Mouse (Mus musculus) liver, embryonic 11.5 days (tissue): ENCODE measurements at regions not wholly inside any gene's neighbourhood (a gene's known extent, or its start where the extent isn't known, plus 50 kb on each side); places are given as distances from the start of the nearest gene placed in this dataset.

Experiments used
- ATAC-seq: fragments of 200-750 bp; cut with Nextera tagmentation; replicated peaks from 2 replicates; pipeline ENCODE4 v1.8.0; 2017; ENCODE audit warnings: moderate number of reproducible peaks, mild to moderate bottlenecking, moderate TSS enrichment, moderate library complexity; ENCODE audit not compliant: low FRiP score
- DNase-seq: peaks from one replicate; pipeline ENCODE4 v3.0.0-alpha.2; 2017; ENCODE audit warnings: low spot score
- H3K27ac ChIP-seq: fragments of 300-500 bp; sonication (generic); 2 replicates; pipeline ENCODE4 v1.5.1; 2014; ENCODE audit warnings: mild to moderate bottlenecking, low read depth, low read length, control low read depth
- H3K27me3 ChIP-seq: fragments of 300-500 bp; sonication (generic); replicated peaks from 2 replicates; pipeline ENCODE4 v1.6.1; 2014; ENCODE audit warnings: low read length, mixed read lengths; ENCODE audit not compliant: control insufficient read depth, insufficient read depth
- H3K36me3 ChIP-seq: fragments of 300-500 bp; sonication (generic); 2 replicates; pipeline ENCODE4 v1.6.1; 2014; ENCODE audit warnings: mild to moderate bottlenecking, low read length, moderate library complexity, mixed read lengths; ENCODE audit not compliant: control insufficient read depth, insufficient read depth
- H3K4me1 ChIP-seq: fragments of 300-500 bp; sonication (generic); replicated peaks from 2 replicates; pipeline ENCODE4 v1.6.1; 2014; ENCODE audit warnings: low read length, mixed read lengths; ENCODE audit not compliant: control insufficient read depth, insufficient read depth
- H3K4me2 ChIP-seq: fragments of 300-500 bp; sonication (generic); 2 replicates; pipeline ENCODE4 v1.6.1; 2014; ENCODE audit warnings: mild to moderate bottlenecking, control low read depth, moderate library complexity
- H3K4me3 ChIP-seq: fragments of 300-500 bp; sonication (generic); 2 replicates; pipeline ENCODE4 v1.5.1; 2014; ENCODE audit warnings: low read depth, low read length, control low read depth
- H3K9ac ChIP-seq: fragments of 300-500 bp; sonication (generic); 2 replicates; pipeline ENCODE4 v1.6.1; 2014; ENCODE audit warnings: low read depth, low read length, control low read depth
- H3K9me3 ChIP-seq: fragments of 300-500 bp; sonication (generic); 2 replicates; pipeline ENCODE4 v1.6.1; 2016; ENCODE audit warnings: low read length, inconsistent platforms, mixed read lengths; ENCODE audit not compliant: control insufficient read depth
- WGBS: fragments of 180-500 bp; shearing (Covaris S2); extraction: QIAGEN DNeasy Blood & Tissue Kit; methylation state at CpG from one replicate; pipeline ENCODE4 v1.1.7; 2014; 5-methylcytosine and 5-hydroxymethylcytosine counted together

- DNase-seq = no peak
- Histone ChIP-seq H3K36me3 (no peaks in the 10 kb centered on the region), H3K9ac (no peak overlapping the region), H3K4me3 (no peak overlapping the region), H3K9me3 (no peaks in the 10 kb centered on the region), H3K27me3 (no peaks in the 10 kb centered on the region), H3K27ac (no peak overlapping the region), H3K4me2 (no peak overlapping the region), H3K4me1 (no peaks in the 10 kb centered on the region)
- no peak for ATAC-seq
- 85% methylated on average over 7 of the region's 7 CpGs for WGBS
Observed at GRCm38 (mm10) chr9:32971926-32972325, 335.9 kb downstream of the Ets1 start.

- Histone ChIP-seq H3K4me2 (no peak overlapping the region), H3K27me3 (no peaks in the 10 kb centered on the region), H3K36me3 (no peaks in the 10 kb centered on the region), H3K27ac (no peak overlapping the region), H3K9ac (no peak overlapping the region), H3K9me3 (no peaks in the 10 kb centered on the region), H3K4me1 (no peaks in the 10 kb centered on the region), H3K4me3 (no peak overlapping the region)
- ATAC-seq (no peak), DNase-seq (no peak)
- WGBS = 83% methylated on average over 7 of the region's 7 CpGs
Observed at GRCm38 (mm10) chr9:32972431-32973052, 336.5 kb downstream of the Ets1 start.

GRCm38 (mm10) chr9:32977732-32978131 lies 341.7 kb downstream of the Ets1 start:
- Histone ChIP-seq H3K9ac (no peak overlapping the region), H3K4me1 (no peaks in the 10 kb centered on the region), H3K9me3 (no peaks in the 10 kb centered on the region), H3K4me2 (no peak overlapping the region), H3K36me3 (no peaks in the 10 kb centered on the region), H3K27me3 (no peaks in the 10 kb centered on the region), H3K27ac (no peak overlapping the region), H3K4me3 (no peak overlapping the region)
- DNase-seq (no peak), ATAC-seq (no peak)
- WGBS = 66% methylated on average over 7 of the region's 7 CpGs

- Histone ChIP-seq H3K4me3 (no peak overlapping the region), H3K4me1 (no peaks in the 10 kb centered on the region), H3K27ac (no peak overlapping the region), H3K9ac (no peak overlapping the region), H3K9me3 (no peaks in the 10 kb centered on the region), H3K4me2 (no peak overlapping the region), H3K36me3 (no peaks in the 10 kb centered on the region), H3K27me3 (no peaks in the 10 kb centered on the region)
- DNase-seq (no peak), ATAC-seq (no peak)
Observed at GRCm38 (mm10) chr9:32980846-32981245, 344.8 kb downstream of the Ets1 start.

GRCm38 (mm10) chr9:32983182-32983581 lies 347.2 kb downstream of the Ets1 start:
- no peak overlapping the region for H3K9ac ChIP-seq
- no peaks in the 10 kb centered on the region for H3K27me3 ChIP-seq
- no peak for ATAC-seq
- H3K4me2 ChIP-seq = no peak overlapping the region
- no peaks in the 10 kb centered on the region for H3K36me3 ChIP-seq
- no peak overlapping the region for H3K4me3 ChIP-seq
- H3K4me1 ChIP-seq = no peaks in the 10 kb centered on the region
- no peak overlapping the region for H3K27ac ChIP-seq
- 70% methylated on average over 2 of the region's 2 CpGs for WGBS
- DNase-seq = no peak
- no peaks in the 10 kb centered on the region for H3K9me3 ChIP-seq

- no peak overlapping the region for H3K4me2 ChIP-seq
Observed at GRCm38 (mm10) chr9:32986836-32987673, 351.0 kb downstream of the Ets1 start.

GRCm38 (mm10) chr9:32989006-32989405 lies 353.0 kb downstream of the Ets1 start:
- no peaks in the 10 kb centered on the region for H3K27me3 ChIP-seq
- no peaks in the 10 kb centered on the region for H3K9me3 ChIP-seq
- no peak overlapping the region for H3K27ac ChIP-seq
- no peak for DNase-seq
- no peaks in the 10 kb centered on the region for H3K4me1 ChIP-seq
- no peak overlapping the region for H3K9ac ChIP-seq
- no peak overlapping the region for H3K4me2 ChIP-seq
- WGBS = 82% methylated on average over 1 of the region's 1 CpGs
- ATAC-seq = no peak
- H3K4me3 ChIP-seq = no peak overlapping the region
- H3K36me3 ChIP-seq = no peaks in the 10 kb centered on the region

More at GRCm38 (mm10) chr9:32986836-32987673, 351.0 kb downstream of the Ets1 start:
- no peaks in the 10 kb centered on the region for H3K27me3 ChIP-seq
- H3K9ac ChIP-seq = no peak overlapping the region
- DNase-seq (no peak), ATAC-seq (no peak)
- H3K36me3 ChIP-seq = no peaks in the 10 kb centered on the region
- H3K4me3 ChIP-seq = no peak overlapping the region
- WGBS = 42% methylated on average over 9 of the region's 9 CpGs
- no peak overlapping the region; the same call in 1 of the 2 replicates for H3K27ac ChIP-seq
- no peaks in the 10 kb centered on the region for H3K9me3 ChIP-seq
- H3K4me1 ChIP-seq = no peaks in the 10 kb centered on the region

GRCm38 (mm10) chr9:32998323-32998722 lies 362.3 kb downstream of the Ets1 start:
- DNase-seq (no peak), ATAC-seq (no peak)
- Histone ChIP-seq H3K4me2 (no peak overlapping the region), H3K4me3 (no peak overlapping the region), H3K9me3 (no peaks in the 10 kb centered on the region), H3K9ac (no peak overlapping the region), H3K36me3 (no peaks in the 10 kb centered on the region), H3K27ac (no peak overlapping the region), H3K4me1 (no peaks in the 10 kb centered on the region), H3K27me3 (no peaks in the 10 kb centered on the region)
- 79% methylated on average over 1 of the region's 1 CpGs for WGBS

GRCm38 (mm10) chr9:33000691-33001164 lies 364.7 kb downstream of the Ets1 start:
- H3K4me2 ChIP-seq = no peak overlapping the region
- no peak overlapping the region for H3K4me3 ChIP-seq
- DNase-seq (no peak), ATAC-seq (no peak)
- WGBS = 41% methylated on average over 7 of the region's 7 CpGs
- no peak overlapping the region for H3K9ac ChIP-seq
- no peaks in the 10 kb centered on the region for H3K36me3 ChIP-seq
- no peaks in the 10 kb centered on the region for H3K27me3 ChIP-seq
- no peaks in the 10 kb centered on the region for H3K4me1 ChIP-seq
- H3K27ac ChIP-seq = no peak overlapping the region
- no peaks in the 10 kb centered on the region for H3K9me3 ChIP-seq
